ENCODE assay signal across 8 mouse cellular contexts in the genomic region with DNA sequence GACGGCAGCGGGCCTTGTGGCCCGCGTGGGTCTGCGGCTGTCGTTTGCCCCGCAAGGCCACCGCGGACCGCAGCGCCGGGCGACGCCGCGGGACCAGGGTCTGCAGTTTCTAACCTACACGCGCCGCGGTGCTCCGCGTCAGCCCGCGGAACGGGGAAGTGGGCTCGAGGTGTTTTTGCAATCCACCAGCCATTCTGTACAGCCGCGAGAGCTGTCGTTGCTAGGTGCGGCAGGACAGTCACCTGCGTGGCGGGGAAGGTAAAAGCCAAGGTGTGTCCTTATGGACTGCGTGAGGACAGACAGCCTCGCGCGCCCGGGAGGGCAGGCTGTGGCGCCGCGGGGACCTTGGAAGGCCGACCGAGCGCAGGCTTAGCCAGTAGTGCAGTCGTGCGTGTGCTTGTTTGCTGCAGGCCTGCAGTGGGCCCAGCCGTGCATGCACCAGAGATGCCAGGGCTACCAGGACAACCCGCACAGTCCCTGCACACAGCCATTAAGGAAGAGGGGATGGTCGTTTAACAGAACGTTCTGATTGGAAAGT. TPM values are rescaled to one million over a fixed set of nuclear protein-coding genes. Genes with fewer than 3 reads are reported as not detected.
DNase-seq lines count a peak whose midpoint lies in the region; ATAC-seq and TF ChIP-seq lines count a peak whose summit lies in the region.

No protein-coding gene starts in this region.

- peak overlapping the region; percentile 89 for H3K4me2 ChIP-seq in midbrain, embryonic 16.5 days (ENCODE audit: low read length)

- H3K4me1 ChIP-seq in embryonic facial prominence, embryonic 10.5 days, result peaks cover 10% of the 10 kb centered on the region
- H3K4me1 ChIP-seq in liver, adult 2 months (ENCODE audit: control insufficient read depth, insufficient read depth, low read length), result peaks cover 3% of the 10 kb centered on the region; the same call in 1 of the 2 replicates
- H3K4me1 ChIP-seq in midbrain, embryonic 16.5 days (ENCODE audit: control insufficient read depth, insufficient read depth, low read length), result peaks cover 16% of the 10 kb centered on the region

- no peak for TF ChIP-seq CTCF in liver, adult 2 months (IDR thresholded peaks at IDR 0.05; ENCODE audit: low read depth, low read length)

- H3K27ac ChIP-seq in embryonic facial prominence, embryonic 10.5 days (replicated peaks), result peak overlapping the region; percentile 88
- H3K27ac ChIP-seq in liver, adult 2 months (replicated peaks; ENCODE audit: insufficient read depth, low read depth, low read length), result peak overlapping the region; percentile 65
- peak overlapping the region; percentile 95 for H3K27ac ChIP-seq in midbrain, embryonic 16.5 days (ENCODE audit: low read length)

- H3K36me3 ChIP-seq in embryonic facial prominence, embryonic 10.5 days (replicated peaks), result peaks cover 10% of the 10 kb centered on the region
- peaks cover 4% of the 10 kb centered on the region; the same call in 1 of the 2 replicates for H3K36me3 ChIP-seq in liver, adult 2 months (ENCODE audit: control insufficient read depth, insufficient read depth, low read length)
- 0 out of 2 replicates have a peak, but pooled peaks cover 4% of the 10 kb centered on the region for H3K36me3 ChIP-seq in midbrain, embryonic 16.5 days (ENCODE audit: control insufficient read depth, insufficient read depth, low read length)

- peak; percentile 83 for ATAC-seq in midbrain, embryonic 16.5 days

- DNase-seq in 3134 (ENCODE audit: extremely low read depth, insufficient read length, low spot score), result peak; percentile 79
- DNase-seq in adrenal gland, adult 8-10 months, result peak; percentile 35
- DNase-seq in embryonic facial prominence, embryonic 10.5 days (ENCODE audit: low spot score), result peak; percentile 72
- DNase-seq in heart, adult 9 months (ENCODE audit: low spot score in 2 of 2), result peak; percentile 12 to 19
- peak; percentile 56 for DNase-seq in kidney, adult 9 months
- peak; percentile 61 for DNase-seq in liver, adult 2 months (ENCODE audit: extremely low read depth, low read depth, low spot score)
- DNase-seq in spleen, postnatal 10 days (ENCODE audit: low spot score in 2 of 2), result peak; percentile 64 to 75

- peak overlapping the region; percentile 75 for H3K4me3 ChIP-seq in embryonic facial prominence, embryonic 10.5 days
- peak overlapping the region; percentile 96 for H3K4me3 ChIP-seq in liver, adult 2 months (ENCODE audit: insufficient read depth, low read depth, low read length)
- peak overlapping the region; percentile 94 for H3K4me3 ChIP-seq in midbrain, embryonic 16.5 days (ENCODE audit: low read depth, low read length)

- H3K27me3 ChIP-seq in embryonic facial prominence, embryonic 10.5 days (replicated peaks; ENCODE audit: low read depth, poor library complexity, severe bottlenecking), result no peaks in the 10 kb centered on the region
- no peaks in the 10 kb centered on the region for H3K27me3 ChIP-seq in liver, adult 2 months (ENCODE audit: control insufficient read depth, insufficient read depth, low read length)
- no peaks in the 10 kb centered on the region for H3K27me3 ChIP-seq in midbrain, embryonic 16.5 days (ENCODE audit: control insufficient read depth, insufficient read depth, low read depth, low read length)

- H3K79me2 ChIP-seq in liver, adult 2 months (ENCODE audit: control insufficient read depth, insufficient read depth, low read length), result peaks cover 14% of the 10 kb centered on the region

- no peaks in the 10 kb centered on the region for H3K9me3 ChIP-seq in embryonic facial prominence, embryonic 10.5 days
- no peaks in the 10 kb centered on the region for H3K9me3 ChIP-seq in midbrain, embryonic 16.5 days (replicated peaks; ENCODE audit: control insufficient read depth, low read length, poor library complexity, severe bottlenecking)

- no peak for TF ChIP-seq POLR2A in liver, adult 2 months (IDR thresholded peaks at IDR 0.05; ENCODE audit: extremely low read depth, insufficient read depth, low read length)

- H3K9ac ChIP-seq in liver, adult 2 months (ENCODE audit: low read depth, low read length), result peak overlapping the region; percentile 96
- H3K9ac ChIP-seq in midbrain, embryonic 16.5 days (ENCODE audit: low read depth, low read length), result peak overlapping the region; percentile 98

- under 1% methylated on average over 49 of the region's 49 CpGs for WGBS in embryonic facial prominence, embryonic 10.5 days
- WGBS in liver, adult 2 months, result under 1% methylated on average over 49 of the region's 49 CpGs
- under 1% methylated on average over 49 of the region's 49 CpGs for WGBS in midbrain, embryonic 16.5 days

RNA-seq across cellular contexts. Expression of a gene that starts 0.6 kb away (rescaled TPM):
- total RNA-seq in adrenal gland, adult 8-10 months (2022), result 10 to 100 TPM; 15.0 to 19.0 (median 17.3) TPM
- polyA plus RNA-seq in embryonic facial prominence, embryonic 10.5 days (2016; fragmentation: Nextera tagmentation; extraction: Ambion mirVana), result 8.6 TPM in 2 replicates
- 4.0 and 4.6 TPM in 2 replicates for total RNA-seq in liver, adult 2 months (2014; rRNA removed)
- polyA plus RNA-seq in liver, adult 2 months (2012; rRNA removed), result 3.3 and 4.5 TPM in 2 replicates
- 18.9 and 19.6 TPM in 2 replicates for polyA plus RNA-seq in midbrain, embryonic 16.5 days (2015; fragmentation: Nextera tagmentation; extraction: Ambion mirVana)

RNA-seq across cellular contexts. Expression of a gene that starts 5.4 kb away (rescaled TPM):
- 1 to 10 TPM; 1.0 to 1.8 (median 1.5) TPM for total RNA-seq in adrenal gland, adult 8-10 months (2022)
- polyA plus RNA-seq in embryonic facial prominence, embryonic 10.5 days (2016; fragmentation: Nextera tagmentation; extraction: Ambion mirVana), result 7.6 and 8.0 TPM in 2 replicates
- 0.07 and 0.28 TPM in 2 replicates for total RNA-seq in liver, adult 2 months (2014; rRNA removed)
- 0.12 and 0.27 TPM in 2 replicates for polyA plus RNA-seq in liver, adult 2 months (2012; rRNA removed)
- polyA plus RNA-seq in midbrain, embryonic 16.5 days (2015; fragmentation: Nextera tagmentation; extraction: Ambion mirVana), result 19.5 and 20.9 TPM in 2 replicates

RNA-seq across cellular contexts. Expression of a gene that starts 22.8 kb away (rescaled TPM):
- 100 to 1,000 TPM in 2 of 4 experiments, 10 to 100 TPM in 2; 98.3 to 114 (median 107) TPM for total RNA-seq in adrenal gland, adult 8-10 months (2022)
- 323 and 333 TPM in 2 replicates for polyA plus RNA-seq in embryonic facial prominence, embryonic 10.5 days (2016; fragmentation: Nextera tagmentation; extraction: Ambion mirVana)
- total RNA-seq in liver, adult 2 months (2014; rRNA removed), result 244 and 280 TPM in 2 replicates
- 69.4 and 76.6 TPM in 2 replicates for polyA plus RNA-seq in liver, adult 2 months (2012; rRNA removed)
- 147 and 150 TPM in 2 replicates for polyA plus RNA-seq in midbrain, embryonic 16.5 days (2015; fragmentation: Nextera tagmentation; extraction: Ambion mirVana)

RNA-seq across cellular contexts. Expression of a gene that starts 41.0 kb away (rescaled TPM):
- total RNA-seq in adrenal gland, adult 8-10 months (2022), result 10 to 100 TPM in 1 of 4 experiments, 1 to 10 TPM in 3; 9.4 to 13.3 (median 9.7) TPM
- 17.9 and 18.5 TPM in 2 replicates for polyA plus RNA-seq in embryonic facial prominence, embryonic 10.5 days (2016; fragmentation: Nextera tagmentation; extraction: Ambion mirVana)
- 3.0 TPM in 2 replicates for total RNA-seq in liver, adult 2 months (2014; rRNA removed)
- polyA plus RNA-seq in liver, adult 2 months (2012; rRNA removed), result 1.7 and 2.6 TPM in 2 replicates
- 22.8 and 23.8 TPM in 2 replicates for polyA plus RNA-seq in midbrain, embryonic 16.5 days (2015; fragmentation: Nextera tagmentation; extraction: Ambion mirVana)

Comparison
In these comparisons a context has a peak if more than half of its experiments do, and no peak if none do; other contexts are left out.
1. Peak in every context shown above with its lines: DNase-seq, ATAC-seq, H3K4me3 ChIP-seq and H3K27ac ChIP-seq.
2. DNase-seq: peak in every context shown above with its lines; median percentile 79 in 3134; 72 in embryonic facial prominence, embryonic 10.5 days; 70 in spleen, postnatal 10 days; 61 in liver, adult 2 months; 56 in kidney, adult 9 months; 35 in adrenal gland, adult 8-10 months; 16 in heart, adult 9 months.